Mouse (Mus musculus) forebrain, embryonic 15.5 days (tissue): ENCODE results near the gene Tdg. TPM values are rescaled to one million over a fixed set of nuclear protein-coding genes. Genes with fewer than 3 reads are reported as not detected.

Experiments used
- ATAC-seq: fragments of 200-750 bp; cut with Nextera tagmentation; replicated peaks from 2 replicates; pipeline ENCODE4 v1.8.0; 2017; ENCODE audit warnings: mild to moderate bottlenecking, moderate TSS enrichment, moderate library complexity
- H3K27ac ChIP-seq: fragments of 300-500 bp; sonication (generic); replicated peaks from 2 replicates; pipeline ENCODE4 v1.5.1; 2015; ENCODE audit warnings: mild to moderate bottlenecking, inconsistent platforms
- H3K27me3 ChIP-seq: fragments of 300-500 bp; sonication (generic); 2 replicates; pipeline ENCODE4 v1.6.1; 2015; ENCODE audit warnings: inconsistent platforms
- H3K36me3 ChIP-seq: fragments of 300-500 bp; sonication (generic); 2 replicates; pipeline ENCODE4 v1.6.1; 2015; ENCODE audit warnings: mild to moderate bottlenecking, inconsistent platforms
- H3K4me1 ChIP-seq: fragments of 300-500 bp; sonication (generic); 2 replicates; pipeline ENCODE4 v1.6.1; 2015; ENCODE audit warnings: inconsistent platforms
- H3K4me2 ChIP-seq: fragments of 300-500 bp; sonication (generic); replicated peaks from 2 replicates; pipeline ENCODE4 v1.6.1; 2015; ENCODE audit warnings: mild to moderate bottlenecking, inconsistent platforms
- H3K4me3 ChIP-seq: fragments of 300-500 bp; sonication (generic); 2 replicates; pipeline ENCODE4 v1.5.1; 2015; ENCODE audit warnings: mild to moderate bottlenecking, inconsistent platforms
- H3K9ac ChIP-seq: fragments of 300-500 bp; sonication (generic); replicated peaks from 2 replicates; pipeline ENCODE4 v1.6.1; 2015; ENCODE audit warnings: mild to moderate bottlenecking, inconsistent platforms
- H3K9me3 ChIP-seq: fragments of 300-500 bp; sonication (generic); 2 replicates; pipeline ENCODE4 v1.6.1; 2016; ENCODE audit warnings: inconsistent platforms
- WGBS: fragments of 180-500 bp; shearing (Covaris S2); methylation state at CpG from one replicate; pipeline ENCODE4 v1.1.7; 2015; ENCODE audit warnings: mixed read lengths; 5-methylcytosine and 5-hydroxymethylcytosine counted together
- polyA plus RNA-seq: library from polyadenylated mRNA; unstranded; fragments of >200 nt; fragmentation: Nextera tagmentation; extraction: Ambion mirVana; gene quantifications from 2 replicates; pipeline ENCODE4 v1.2.1, GENCODE M21; 2015

Gene Tdg
- polyA plus RNA-seq, 1 experiment from 2014 or later = 223 TPM

DNA sequence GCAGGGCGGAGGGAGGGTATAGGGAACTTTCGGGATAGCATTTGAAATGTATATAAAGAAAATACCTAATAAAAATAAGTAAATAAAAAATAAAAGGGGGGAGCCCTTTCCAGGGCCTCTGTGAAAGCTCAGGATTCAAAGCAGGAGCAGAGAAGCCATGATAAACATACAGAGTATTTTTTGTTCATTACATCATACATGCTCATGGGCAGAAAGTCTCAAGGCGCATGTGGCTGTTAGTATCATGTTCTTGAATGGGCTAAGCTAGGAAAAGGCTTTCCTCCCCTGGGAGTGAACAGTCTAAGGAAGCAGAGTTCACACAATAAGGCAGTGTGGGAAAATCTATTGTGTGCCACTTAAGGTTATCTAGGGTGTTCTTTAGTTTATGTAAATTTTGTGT, 6.7 kb downstream of the Tdg start:
- no peak overlapping the region for H3K9ac ChIP-seq
- H3K4me2 ChIP-seq = no peak overlapping the region
- H3K9me3 ChIP-seq = no peaks in the 10 kb centered on the region
- no peak overlapping the region for H3K27ac ChIP-seq
- H3K27me3 ChIP-seq = no peaks in the 10 kb centered on the region
- no peak for ATAC-seq
- no peak overlapping the region for H3K4me3 ChIP-seq
- H3K36me3 ChIP-seq = peaks cover 48% of the 10 kb centered on the region
- peaks cover 9% of the 10 kb centered on the region for H3K4me1 ChIP-seq
- 96% methylated on average over 3 of the region's 3 CpGs for WGBS

DNA sequence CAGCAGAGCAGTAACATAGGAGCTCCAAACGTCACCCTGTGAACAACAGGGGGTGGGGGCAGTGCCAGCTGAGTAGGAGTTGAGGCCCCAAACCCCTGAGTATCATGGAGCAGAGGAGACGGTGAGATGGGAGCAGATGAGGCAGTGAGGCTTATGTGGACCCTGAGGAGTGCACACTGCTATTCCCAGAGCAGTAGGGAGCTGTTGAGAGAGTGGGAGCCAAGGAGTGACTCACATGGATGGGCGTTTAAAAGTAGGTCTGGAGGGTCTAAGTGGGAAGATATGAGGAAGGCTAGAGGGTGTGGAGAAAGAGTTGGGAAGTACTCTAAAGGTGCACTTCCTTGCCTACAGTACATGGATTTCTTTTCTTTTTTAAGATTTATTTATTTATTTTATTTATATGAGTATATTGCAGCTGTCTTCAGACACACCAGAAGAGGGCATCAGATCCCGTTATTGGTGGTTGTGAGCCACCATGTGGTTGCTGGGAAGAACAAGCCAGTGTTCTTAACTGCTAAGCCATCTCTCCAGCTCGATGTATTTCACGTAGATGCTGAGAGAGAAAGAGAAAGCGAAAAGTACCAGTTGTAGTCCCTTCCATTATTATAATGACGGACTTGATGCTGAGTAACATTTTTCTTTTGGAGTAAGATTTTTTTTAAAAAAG, 9.5 kb downstream of the Tdg start:
- Histone ChIP-seq H3K36me3 (peaks cover 58% of the 10 kb centered on the region), H3K9ac (no peak overlapping the region), H3K9me3 (no peaks in the 10 kb centered on the region), H3K4me1 (no peaks in the 10 kb centered on the region), H3K4me3 (no peak overlapping the region), H3K27ac (no peak overlapping the region), H3K27me3 (no peaks in the 10 kb centered on the region), H3K4me2 (no peak overlapping the region)
- ATAC-seq = no peak
- WGBS = 93% methylated on average over 8 of the region's 8 CpGs

DNA sequence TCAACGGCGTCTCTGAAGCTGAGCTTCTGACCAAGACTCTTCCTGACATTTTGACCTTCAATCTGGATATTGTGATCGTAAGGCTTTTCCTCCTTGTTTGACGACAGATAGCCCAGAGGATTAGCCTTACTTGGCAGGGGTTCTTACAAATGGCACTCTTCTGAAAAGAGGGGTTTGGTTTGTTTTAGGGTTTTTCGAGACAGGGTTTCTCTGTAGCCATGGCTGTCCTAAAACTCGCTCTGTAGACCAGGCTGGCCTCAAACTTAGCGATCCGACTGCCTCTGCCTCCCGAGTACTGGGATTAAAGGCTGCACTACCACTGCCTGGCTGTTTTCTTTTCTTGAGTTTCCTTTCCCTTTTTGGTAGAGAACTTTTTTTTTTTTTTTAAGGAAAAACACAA, 11.9 kb downstream of the Tdg start:
- WGBS = 86% methylated on average over 9 of the region's 9 CpGs
- Histone ChIP-seq H3K36me3 (peaks cover 76% of the 10 kb centered on the region), H3K4me1 (no peaks in the 10 kb centered on the region)

DNA sequence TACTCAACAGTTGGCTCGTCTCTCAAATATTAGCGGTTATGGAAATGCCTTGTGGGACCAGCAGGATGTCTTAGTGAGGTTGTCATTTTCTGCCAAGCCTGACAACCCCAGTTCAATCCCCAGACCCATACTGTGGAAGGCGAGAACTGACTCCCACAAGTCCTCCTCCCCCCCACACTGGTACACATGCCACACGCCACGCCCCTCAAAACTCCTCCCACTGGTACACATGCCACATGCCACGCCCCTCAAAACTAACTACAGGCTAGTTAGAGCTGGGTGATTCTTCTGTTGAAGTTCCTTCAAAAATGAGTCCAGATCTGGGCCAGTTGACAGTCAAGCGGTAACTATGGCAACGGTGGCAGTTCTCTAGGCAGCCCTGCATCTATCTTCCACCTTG, 16.5 kb downstream of the Tdg start:
- Histone ChIP-seq H3K27ac (no peak overlapping the region), H3K4me2 (no peak overlapping the region), H3K36me3 (peaks cover 71% of the 10 kb centered on the region), H3K9ac (no peak overlapping the region), H3K4me3 (no peak overlapping the region), H3K4me1 (no peaks in the 10 kb centered on the region), H3K27me3 (no peaks in the 10 kb centered on the region), H3K9me3 (no peaks in the 10 kb centered on the region)
- ATAC-seq = no peak
- WGBS = 97% methylated on average over 8 of the region's 8 CpGs

More for the DNA sequence above, 11.9 kb downstream of the Tdg start:
- Histone ChIP-seq H3K4me2 (no peak overlapping the region), H3K27me3 (no peaks in the 10 kb centered on the region), H3K9me3 (no peaks in the 10 kb centered on the region), H3K9ac (no peak overlapping the region), H3K4me3 (no peak overlapping the region), H3K27ac (no peak overlapping the region)
- no peak for ATAC-seq

DNA sequence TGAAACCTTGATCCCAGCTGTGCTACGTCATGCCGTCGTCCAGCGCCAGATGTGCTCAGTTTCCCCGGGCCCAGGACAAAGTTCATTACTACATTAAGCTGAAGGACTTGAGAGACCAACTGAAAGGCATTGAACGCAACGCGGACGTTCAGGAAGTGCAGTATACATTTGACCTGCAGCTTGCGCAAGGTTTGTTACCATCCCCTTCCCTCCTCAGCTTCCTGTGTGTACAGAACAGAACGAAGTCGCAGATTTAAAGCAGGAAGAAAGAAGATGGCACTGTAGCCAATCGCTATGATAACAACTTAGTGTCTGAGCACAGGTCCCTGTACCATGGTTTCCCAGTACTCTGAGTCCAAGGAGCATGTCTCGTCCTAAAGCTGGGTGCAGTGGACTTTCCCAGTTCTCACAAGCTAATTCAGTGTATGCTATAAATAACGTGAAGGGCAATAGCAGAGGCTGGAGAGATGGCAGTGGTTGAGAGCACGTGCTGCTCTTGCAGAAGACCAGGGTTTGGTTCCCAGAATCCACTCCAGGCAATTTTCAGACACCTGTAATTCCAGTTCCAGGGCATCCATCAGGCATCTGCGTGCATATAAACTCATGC, 17.7 kb downstream of the Tdg start:
- 96% methylated on average over 17 of the region's 17 CpGs for WGBS
- H3K9ac ChIP-seq = no peak overlapping the region
- no peak overlapping the region for H3K27ac ChIP-seq
- H3K4me1 ChIP-seq = no peaks in the 10 kb centered on the region
- no peak for ATAC-seq
- H3K27me3 ChIP-seq = no peaks in the 10 kb centered on the region
- no peak overlapping the region for H3K4me3 ChIP-seq
- peaks cover 73% of the 10 kb centered on the region for H3K36me3 ChIP-seq
- no peak overlapping the region for H3K4me2 ChIP-seq
- H3K9me3 ChIP-seq = no peaks in the 10 kb centered on the region

DNA sequence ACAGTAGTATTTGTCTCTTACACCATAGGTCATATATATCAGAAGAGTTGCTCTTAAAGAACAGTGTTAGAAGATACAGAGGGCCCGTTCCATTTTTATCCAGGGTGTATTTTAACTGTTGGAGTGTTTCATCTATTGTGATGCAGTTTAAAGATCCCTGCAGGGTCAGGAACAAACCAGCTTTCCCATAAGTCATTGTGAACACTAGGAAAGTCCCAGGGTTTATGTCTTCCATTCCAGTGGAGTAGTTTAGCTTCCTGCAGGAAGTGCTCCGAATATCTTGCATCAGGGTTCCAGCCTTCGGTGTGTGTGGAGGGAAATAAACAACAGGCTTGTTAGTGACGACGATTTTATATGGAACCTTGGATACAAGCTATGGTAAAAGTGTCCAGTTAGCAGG, 21.6 kb downstream of the Tdg start:
- no peak overlapping the region for H3K9ac ChIP-seq
- no peak overlapping the region for H3K4me3 ChIP-seq
- H3K9me3 ChIP-seq = no peaks in the 10 kb centered on the region
- H3K36me3 ChIP-seq = peaks cover 42% of the 10 kb centered on the region
- no peak overlapping the region for H3K4me2 ChIP-seq
- 90% methylated on average over 5 of the region's 5 CpGs for WGBS
- H3K27ac ChIP-seq = no peak overlapping the region
- H3K27me3 ChIP-seq = no peaks in the 10 kb centered on the region
- no peak for ATAC-seq
- no peaks in the 10 kb centered on the region for H3K4me1 ChIP-seq

DNA sequence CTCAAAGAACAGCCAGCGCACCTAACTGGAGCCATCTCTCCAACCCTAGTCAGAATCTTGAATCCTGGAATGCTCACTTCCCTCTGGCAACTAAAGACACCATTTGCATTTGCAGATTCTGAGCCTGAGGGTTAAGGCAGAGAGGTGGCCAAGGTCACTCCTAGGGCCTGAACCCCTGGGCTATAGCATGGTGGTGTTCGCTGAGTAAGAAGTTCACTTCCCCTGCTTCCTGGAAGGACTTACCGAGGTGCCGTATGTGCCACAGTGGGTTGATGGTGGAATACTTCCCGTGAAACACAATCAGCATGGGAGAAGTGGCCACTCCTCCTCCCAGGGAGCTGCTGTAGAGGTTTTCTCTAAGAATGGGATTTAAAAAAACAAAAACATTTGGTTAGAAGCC, 23.0 kb downstream of the Tdg start:
- 80% methylated on average over 5 of the region's 5 CpGs for WGBS
- Histone ChIP-seq H3K27me3 (no peaks in the 10 kb centered on the region), H3K9ac (no peak overlapping the region), H3K36me3 (peaks cover 29% of the 10 kb centered on the region), H3K9me3 (no peaks in the 10 kb centered on the region), H3K27ac (no peak overlapping the region), H3K4me1 (no peaks in the 10 kb centered on the region), H3K4me2 (no peak overlapping the region), H3K4me3 (no peak overlapping the region)
- ATAC-seq = no peak

DNA sequence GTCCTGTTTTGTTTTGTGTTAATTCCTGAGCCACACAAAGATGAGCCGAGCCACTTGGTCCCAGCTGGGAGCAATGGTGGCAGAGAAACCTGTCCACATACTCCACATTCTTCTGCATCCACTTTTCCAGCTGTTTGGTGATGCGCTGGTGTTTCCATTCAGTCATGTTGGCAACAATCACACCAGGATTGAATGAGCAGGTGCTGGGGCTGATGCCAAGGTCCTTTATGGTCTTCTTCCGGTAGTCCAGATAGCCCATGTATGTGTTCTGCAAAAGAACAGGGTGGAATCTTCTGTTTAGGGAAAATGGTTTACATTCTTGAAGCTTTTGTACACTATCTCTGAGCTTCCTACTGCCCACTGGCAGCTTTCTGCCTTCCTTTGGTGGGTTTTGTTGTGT, 25.0 kb downstream of the Tdg start:
- Histone ChIP-seq H3K4me2 (no peak overlapping the region), H3K27me3 (no peaks in the 10 kb centered on the region), H3K9ac (no peak overlapping the region), H3K36me3 (peaks cover 22% of the 10 kb centered on the region), H3K9me3 (no peaks in the 10 kb centered on the region), H3K4me1 (no peaks in the 10 kb centered on the region), H3K4me3 (no peak overlapping the region), H3K27ac (no peak overlapping the region)
- WGBS = 83% methylated on average over 3 of the region's 3 CpGs
- ATAC-seq = no peak

DNA sequence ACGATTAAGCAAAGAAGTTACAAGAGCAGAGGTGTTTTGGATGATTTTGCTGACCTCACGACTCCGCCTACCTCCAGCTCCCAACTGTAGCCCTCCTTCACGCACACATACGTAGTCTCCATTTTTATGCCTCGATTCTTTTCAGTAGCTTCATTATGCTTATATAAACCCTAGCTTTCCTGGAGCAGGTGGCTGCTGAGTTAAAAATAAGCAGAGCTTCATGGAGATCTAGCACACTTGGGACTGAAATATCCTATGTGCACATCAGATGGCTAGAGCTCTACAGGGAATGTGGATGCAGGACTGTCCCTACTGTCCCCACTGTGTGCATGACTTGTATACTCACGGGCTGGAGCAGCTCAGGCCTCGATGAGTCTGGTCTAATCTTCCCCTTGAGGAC, 32.2 kb downstream of the Tdg start:
- no peak overlapping the region for H3K4me2 ChIP-seq
- H3K27ac ChIP-seq = peak overlapping the region; percentile 87
- WGBS = 84% methylated on average over 8 of the region's 8 CpGs

DNA sequence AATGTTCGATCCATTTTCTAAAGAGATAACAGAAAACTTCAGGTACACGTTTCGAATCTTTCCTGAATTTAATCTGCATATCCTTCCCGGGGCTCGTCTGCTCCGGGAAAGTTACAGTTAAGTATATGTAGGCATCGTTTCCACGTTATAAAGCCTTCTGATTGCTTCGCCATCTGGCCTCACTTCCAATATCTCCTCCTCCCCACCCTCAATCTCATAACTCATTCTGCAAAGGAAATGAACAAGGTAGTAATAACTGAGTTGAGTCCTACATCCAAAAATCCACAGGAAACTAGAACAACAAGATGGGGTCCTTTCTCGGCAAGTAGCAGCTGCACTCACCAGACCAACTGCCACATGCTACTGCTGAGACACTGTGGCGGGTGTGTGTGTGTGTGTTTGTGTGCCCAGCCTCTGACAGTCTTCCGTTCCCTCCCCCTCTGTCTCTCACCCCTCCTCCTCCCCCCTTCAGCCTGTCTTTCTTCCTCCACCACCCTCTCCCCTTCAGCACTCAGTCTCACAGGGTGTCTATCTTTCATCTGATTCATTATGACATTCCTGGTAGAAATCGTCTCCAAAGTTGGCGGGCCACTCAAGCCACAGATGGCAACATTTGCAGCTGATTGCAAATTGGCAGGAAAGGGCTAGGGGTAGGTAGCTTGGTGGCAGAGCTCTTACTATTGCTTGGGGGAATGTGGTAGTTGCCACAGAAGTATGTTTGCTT, 32.8 kb downstream of the Tdg start:
- Histone ChIP-seq H3K9me3 (no peaks in the 10 kb centered on the region), H3K4me1 (peaks cover 16% of the 10 kb centered on the region), H3K27me3 (no peaks in the 10 kb centered on the region), H3K4me3 (no peak overlapping the region), H3K4me2 (no peak overlapping the region), H3K27ac (peak overlapping the region; percentile 87), H3K9ac (no peak overlapping the region), H3K36me3 (no peaks in the 10 kb centered on the region)
- 59% methylated on average over 14 of the region's 14 CpGs for WGBS
- peak; percentile 93 for ATAC-seq

More for the DNA sequence above, 32.2 kb downstream of the Tdg start:
- H3K9ac ChIP-seq = no peak overlapping the region
- H3K27me3 ChIP-seq = no peaks in the 10 kb centered on the region
- no peaks in the 10 kb centered on the region for H3K9me3 ChIP-seq
- peaks cover 15% of the 10 kb centered on the region for H3K4me1 ChIP-seq
- no peaks in the 10 kb centered on the region for H3K36me3 ChIP-seq
- no peak overlapping the region for H3K4me3 ChIP-seq
- no peak for ATAC-seq

DNA sequence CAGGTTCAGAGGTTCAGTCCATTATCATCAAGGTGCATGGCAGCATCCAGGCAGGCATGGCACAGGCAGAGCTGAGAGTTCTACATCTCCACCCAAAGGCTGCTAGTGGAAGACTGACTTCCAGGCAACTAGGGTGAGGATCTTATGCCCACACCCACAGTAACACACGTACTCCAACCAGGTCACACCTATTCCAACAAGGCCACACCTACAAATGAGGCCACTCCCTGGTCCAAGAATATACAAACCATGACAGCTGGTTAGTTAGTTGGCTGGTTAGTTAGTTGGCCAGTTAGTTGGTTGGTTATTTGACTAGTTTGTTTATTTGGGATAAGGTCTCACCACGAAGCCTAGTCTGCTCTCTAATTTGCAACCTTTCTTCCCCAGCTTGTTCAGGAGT, 33.7 kb downstream of the Tdg start:
- WGBS = 70% methylated on average over 2 of the region's 2 CpGs
- Histone ChIP-seq H3K27ac (peak overlapping the region; percentile 87), H3K4me3 (no peak overlapping the region), H3K36me3 (no peaks in the 10 kb centered on the region), H3K4me2 (no peak overlapping the region), H3K27me3 (no peaks in the 10 kb centered on the region), H3K9me3 (no peaks in the 10 kb centered on the region), H3K9ac (no peak overlapping the region), H3K4me1 (peaks cover 16% of the 10 kb centered on the region)
- no peak for ATAC-seq

DNA sequence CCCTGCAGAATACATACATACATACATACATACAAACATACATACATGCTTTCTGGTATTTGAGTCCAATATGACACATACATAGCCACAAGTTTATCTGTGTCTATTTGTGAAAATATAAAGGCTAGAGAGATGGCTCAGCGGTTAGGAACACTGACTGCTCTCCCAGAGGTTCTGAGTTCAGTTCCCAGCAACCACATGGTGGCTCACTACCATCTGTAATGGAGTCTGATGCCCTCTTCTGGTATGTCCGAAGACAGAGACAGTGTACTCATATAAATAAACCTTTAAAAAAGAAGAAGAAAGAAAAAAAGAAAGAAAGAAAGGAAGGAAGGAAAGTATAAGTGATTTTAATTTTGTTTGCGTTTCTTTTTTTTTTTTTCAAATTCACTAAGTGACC, 36.3 kb downstream of the Tdg start:
- H3K27ac ChIP-seq = no peak overlapping the region
- H3K4me3 ChIP-seq = no peak overlapping the region
- no peak overlapping the region for H3K9ac ChIP-seq
- H3K36me3 ChIP-seq = no peaks in the 10 kb centered on the region
- H3K4me1 ChIP-seq = peaks cover 16% of the 10 kb centered on the region
- no peak overlapping the region for H3K4me2 ChIP-seq
- no peak for ATAC-seq
- 61% methylated on average over 3 of the region's 3 CpGs for WGBS
- H3K9me3 ChIP-seq = no peaks in the 10 kb centered on the region
- H3K27me3 ChIP-seq = no peaks in the 10 kb centered on the region
